Mouse (Mus musculus): ENCODE results near the gene Adat1.

DNA sequence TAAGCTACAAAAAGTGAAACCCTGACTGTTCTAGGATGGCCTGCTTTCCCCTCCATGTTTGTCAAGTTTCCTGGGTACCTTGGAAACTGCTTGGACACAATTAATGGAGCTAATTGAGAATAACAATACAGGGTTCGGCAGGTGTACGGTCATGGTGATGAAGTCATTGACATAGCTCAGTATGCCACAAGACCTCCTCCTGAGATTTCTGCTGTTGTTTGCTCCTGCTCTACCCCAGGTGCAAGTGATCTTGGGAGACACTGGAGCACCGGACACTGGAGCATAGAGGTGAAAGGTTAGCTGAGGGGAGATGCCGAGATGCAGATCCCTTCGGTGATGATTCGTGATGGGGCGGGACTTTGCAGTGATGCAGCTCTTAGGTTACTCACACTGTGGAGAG lies 41.0 kb upstream of the Adat1 start:
- no peak for TF ChIP-seq POLR2A (IDR thresholded peaks at IDR 0.05; ENCODE audit: extremely low read depth, insufficient read depth, low read length)
- TF ChIP-seq CTCF (IDR thresholded peaks at IDR 0.05; ENCODE audit: low read depth, low read length) = no peak
